Mouse (Mus musculus) lung, adult 2 months (tissue): Measurements from ENCODE around the gene Abcb4. TPM values are rescaled to one million over a fixed set of nuclear protein-coding genes. Genes with fewer than 3 reads are reported as not detected.

Experiments
- DNase-seq: peaks from one replicate; pipeline ENCODE4 v3.0.0; 2022
- H3K4me1 ChIP-seq: fragments of 200-500 bp; 2 replicates; pipeline ENCODE4 v1.6.1; 2011; ENCODE audit warnings: low read length; ENCODE audit not compliant: control insufficient read depth, insufficient read depth
- H3K4me3 ChIP-seq: fragments of 200-500 bp; replicated peaks from 2 replicates; pipeline ENCODE3; 2011; ENCODE audit warnings: low read depth, mild to moderate bottlenecking, control low read depth, low read length; ENCODE audit errors: extremely low read depth
- CTCF ChIP-seq: fragments of 200-500 bp; IDR thresholded peaks from 2 replicates; pipeline ENCODE4 v1.5.1; 2011; ENCODE audit warnings: mild to moderate bottlenecking, low read length, control low read depth; ENCODE audit not compliant: insufficient read depth
- POLR2A ChIP-seq: fragments of 200-500 bp; IDR thresholded peaks from 2 replicates; pipeline ENCODE4 v1.6.1; 2011; ENCODE audit warnings: low read depth, mild to moderate bottlenecking, control low read depth, low read length, borderline replicate concordance; ENCODE audit errors: extremely low read depth
- WGBS: fragments of 180-500 bp; shearing (Covaris S2); methylation state at CpG from one replicate; pipeline ENCODE4 v1.1.7; 2018; 5-methylcytosine and 5-hydroxymethylcytosine counted together
- polyA plus RNA-seq: library from polyadenylated mRNA; depleted of rRNA; stranded (reverse); fragments of >200 nt; gene quantifications from 2 replicates; pipeline ENCODE4 v1.2.3, GENCODE M21; 2012

Abcb4 gene
- polyA plus RNA-seq, 1 experiment = 0.34 TPM

GRCm38 (mm10) chr5:8953660-8954059, 60.1 kb downstream of the Abcb4 start:
- no peak for DNase-seq
- Histone ChIP-seq H3K4me3 (no peak overlapping the region), H3K4me1 (no peaks in the 10 kb centered on the region)
- WGBS = 68% methylated on average over 2 of the region's 2 CpGs
- TF ChIP-seq CTCF (no peak), POLR2A (no peak)

- TF ChIP-seq POLR2A = no peak
- no peak for TF ChIP-seq CTCF
- no peak for DNase-seq
- Histone ChIP-seq H3K4me3 (no peak overlapping the region), H3K4me1 (no peaks in the 10 kb centered on the region)
- 91% methylated on average over 3 of the region's 3 CpGs for WGBS
Measured at GRCm38 (mm10) chr5:8955544-8955943, 62.0 kb downstream of the Abcb4 start.

GRCm38 (mm10) chr5:8960534-8960933, 67.0 kb downstream of the Abcb4 start:
- Histone ChIP-seq H3K4me1 (no peaks in the 10 kb centered on the region), H3K4me3 (no peak overlapping the region)
- TF ChIP-seq POLR2A = no peak
- TF ChIP-seq CTCF = no peak
- 88% methylated on average over 4 of the region's 4 CpGs for WGBS
- no peak for DNase-seq

GRCm38 (mm10) chr5:8964487-8964886, 71.0 kb downstream of the Abcb4 start:
- TF ChIP-seq POLR2A = no peak
- no peak for TF ChIP-seq CTCF
- Histone ChIP-seq H3K4me3 (no peak overlapping the region), H3K4me1 (no peaks in the 10 kb centered on the region)
- WGBS = 88% methylated on average over 5 of the region's 5 CpGs
- no peak for DNase-seq

- TF ChIP-seq CTCF (no peak), POLR2A (no peak)
- DNase-seq = no peak
- H3K4me1 ChIP-seq = no peaks in the 10 kb centered on the region
- WGBS = 93% methylated on average over 2 of the region's 2 CpGs
- no peak overlapping the region for H3K4me3 ChIP-seq
Measured at GRCm38 (mm10) chr5:8970694-8971093, 77.2 kb downstream of the Abcb4 start.

GRCm38 (mm10) chr5:8972355-8972754, 78.8 kb downstream of the Abcb4 start:
- H3K4me3 ChIP-seq = no peak overlapping the region
- DNase-seq = no peak
- WGBS = 96% methylated on average over 7 of the region's 7 CpGs
- no peaks in the 10 kb centered on the region for H3K4me1 ChIP-seq
- TF ChIP-seq POLR2A (no peak), CTCF (no peak)

- no peaks in the 10 kb centered on the region for H3K4me1 ChIP-seq
- DNase-seq = no peak
Measured at GRCm38 (mm10) chr5:8974721-8975120, 81.2 kb downstream of the Abcb4 start.

GRCm38 (mm10) chr5:8985470-8985869, 92.0 kb downstream of the Abcb4 start:
- TF ChIP-seq POLR2A = no peak
- TF ChIP-seq CTCF = no peak
- Histone ChIP-seq H3K4me1 (no peaks in the 10 kb centered on the region), H3K4me3 (no peak overlapping the region)
- no peak for DNase-seq
- 87% methylated on average over 3 of the region's 3 CpGs for WGBS

More at GRCm38 (mm10) chr5:8974721-8975120, 81.2 kb downstream of the Abcb4 start:
- no peak overlapping the region for H3K4me3 ChIP-seq
- TF ChIP-seq POLR2A (no peak), CTCF (no peak)

GRCm38 (mm10) chr5:8987925-8988324, 94.4 kb downstream of the Abcb4 start:
- no peak for DNase-seq
- no peaks in the 10 kb centered on the region for H3K4me1 ChIP-seq
- no peak overlapping the region for H3K4me3 ChIP-seq
- TF ChIP-seq CTCF (no peak), POLR2A (no peak)
- 93% methylated on average over 5 of the region's 5 CpGs for WGBS

GRCm38 (mm10) chr5:8990526-8990925, 97.0 kb downstream of the Abcb4 start:
- WGBS = 87% methylated on average over 13 of the region's 13 CpGs
- DNase-seq = no peak
- Histone ChIP-seq H3K4me3 (no peak overlapping the region), H3K4me1 (no peaks in the 10 kb centered on the region)
- TF ChIP-seq CTCF (no peak), POLR2A (no peak)

GRCm38 (mm10) chr5:8991626-8992025, 98.1 kb downstream of the Abcb4 start:
- peaks cover 4% of the 10 kb centered on the region; the same call in 1 of the 2 replicates for H3K4me1 ChIP-seq
- DNase-seq = no peak
- no peak overlapping the region for H3K4me3 ChIP-seq
- 92% methylated on average over 16 of the region's 16 CpGs for WGBS
- TF ChIP-seq POLR2A (no peak), CTCF (no peak)
